Mouse (Mus musculus) limb, embryonic 14.5 days (tissue): ENCODE measurements at regions not wholly inside any gene's neighbourhood (a gene's known extent, or its start where the extent isn't known, plus 50 kb on each side); places are given as distances from the start of the nearest gene placed in this dataset.

ENCODE experiments used
- ATAC-seq: fragments of 200-750 bp; cut with Nextera tagmentation; 2 replicates; pipeline ENCODE4 v1.8.0; 2017; ENCODE audit warnings: low read depth, moderate number of reproducible peaks, moderate TSS enrichment; ENCODE audit not compliant: low FRiP score
- DNase-seq: peaks from one replicate; pipeline ENCODE4 v3.0.0-alpha.2; 2015; ENCODE audit warnings: low spot score
- H3K27ac ChIP-seq: fragments of 300-500 bp; sonication (generic); replicated peaks from 2 replicates; pipeline ENCODE4 v1.5.1; 2014; ENCODE audit warnings: low read depth, mild to moderate bottlenecking, low read length, moderate library complexity, mixed read lengths
- H3K27me3 ChIP-seq: fragments of 300-500 bp; sonication (generic); 2 replicates; pipeline ENCODE4 v1.6.1; 2014; ENCODE audit warnings: low read length, mixed read lengths; ENCODE audit not compliant: control insufficient read depth, insufficient read depth
- H3K36me3 ChIP-seq: fragments of 300-500 bp; sonication (generic); 2 replicates; pipeline ENCODE4 v1.6.1; 2014; ENCODE audit warnings: mild to moderate bottlenecking, low read length, moderate library complexity, mixed read lengths; ENCODE audit not compliant: control insufficient read depth, insufficient read depth
- H3K4me1 ChIP-seq: fragments of 300-500 bp; sonication (generic); 2 replicates; pipeline ENCODE4 v1.6.1; 2014; ENCODE audit warnings: antibody characterized with exemption, low read length, mixed read lengths; ENCODE audit not compliant: control insufficient read depth, insufficient read depth
- H3K4me2 ChIP-seq: fragments of 300-500 bp; sonication (generic); replicated peaks from 2 replicates; pipeline ENCODE4 v1.6.1; 2014; ENCODE audit warnings: low read depth, mild to moderate bottlenecking, low read length, moderate library complexity; ENCODE audit not compliant: severe bottlenecking
- H3K4me3 ChIP-seq: fragments of 300-500 bp; sonication (generic); replicated peaks from 2 replicates; pipeline ENCODE4 v1.5.1; 2014; ENCODE audit warnings: low read length
- H3K9ac ChIP-seq: fragments of 300-500 bp; sonication (generic); 2 replicates; pipeline ENCODE4 v1.6.1; 2014; ENCODE audit warnings: mild to moderate bottlenecking, low read depth, low read length, moderate library complexity; ENCODE audit not compliant: severe bottlenecking
- H3K9me3 ChIP-seq: fragments of 300-500 bp; sonication (generic); 2 replicates; pipeline ENCODE4 v1.6.1; 2016; ENCODE audit warnings: low read length; ENCODE audit not compliant: control insufficient read depth
- POLR2A ChIP-seq: fragments of 200-500 bp; IDR thresholded peaks from 2 replicates; pipeline ENCODE4 v1.8.0; 2012; ENCODE audit warnings: inconsistent platforms, mild to moderate bottlenecking, moderate library complexity, borderline replicate concordance; ENCODE audit not compliant: insufficient read depth, insufficient read length; ENCODE audit errors: extremely low read depth
- WGBS: fragments of 180-500 bp; shearing (Covaris S2); extraction: QIAGEN DNeasy Blood & Tissue Kit; methylation state at CpG from one replicate; pipeline ENCODE4 v1.1.7; 2014; 5-methylcytosine and 5-hydroxymethylcytosine counted together

- H3K4me1 ChIP-seq: no peaks in the 10 kb centered on the region
- no peak overlapping the region for H3K27ac ChIP-seq
- no peak overlapping the region for H3K4me2 ChIP-seq
- no peak overlapping the region for H3K4me3 ChIP-seq
- no peak; the same call in 1 of the 2 replicates for ATAC-seq
- no peak for TF ChIP-seq POLR2A
- no peaks in the 10 kb centered on the region for H3K9me3 ChIP-seq
- no peak overlapping the region for H3K9ac ChIP-seq
- H3K27me3 ChIP-seq: no peaks in the 10 kb centered on the region
- peak; percentile 74 for DNase-seq
- no peaks in the 10 kb centered on the region for H3K36me3 ChIP-seq
- WGBS: 35% methylated on average over 7 of the region's 7 CpGs
Observed at GRCm38 (mm10) chr6:49919089-49919812, 96.7 kb downstream of the Npy start.

GRCm38 (mm10) chr6:49919813-49920170 is 97.3 kb downstream of the Npy start:
- no peak for ATAC-seq

GRCm38 (mm10) chr6:49924296-49924695 is 101.8 kb downstream of the Npy start:
- Histone ChIP-seq H3K9me3 (no peaks in the 10 kb centered on the region), H3K27me3 (no peaks in the 10 kb centered on the region), H3K4me2 (no peak overlapping the region), H3K4me3 (no peak overlapping the region), H3K27ac (no peak overlapping the region), H3K4me1 (no peaks in the 10 kb centered on the region), H3K9ac (no peak overlapping the region), H3K36me3 (no peaks in the 10 kb centered on the region)
- no peak for ATAC-seq
- DNase-seq: no peak
- WGBS: 70% methylated on average over 5 of the region's 5 CpGs
- TF ChIP-seq POLR2A: no peak

More at GRCm38 (mm10) chr6:49919813-49920170, 97.3 kb downstream of the Npy start:
- no peak overlapping the region for H3K4me3 ChIP-seq
- TF ChIP-seq POLR2A: no peak
- H3K4me1 ChIP-seq: no peaks in the 10 kb centered on the region
- WGBS: 73% methylated on average over 1 of the region's 1 CpGs
- H3K9ac ChIP-seq: no peak overlapping the region
- no peaks in the 10 kb centered on the region for H3K27me3 ChIP-seq
- H3K9me3 ChIP-seq: no peaks in the 10 kb centered on the region
- H3K4me2 ChIP-seq: no peak overlapping the region
- H3K36me3 ChIP-seq: no peaks in the 10 kb centered on the region
- no peak overlapping the region for H3K27ac ChIP-seq
- no peak for DNase-seq

GRCm38 (mm10) chr6:49928075-49928474 is 105.6 kb downstream of the Npy start:
- H3K27me3 ChIP-seq: no peaks in the 10 kb centered on the region
- H3K36me3 ChIP-seq: no peaks in the 10 kb centered on the region
- no peak overlapping the region for H3K27ac ChIP-seq
- no peak for ATAC-seq
- H3K4me1 ChIP-seq: 0 out of 2 replicates have a peak, but pooled peaks cover 3% of the 10 kb centered on the region
- H3K4me2 ChIP-seq: no peak overlapping the region
- DNase-seq: no peak
- no peak for TF ChIP-seq POLR2A
- H3K9ac ChIP-seq: no peak overlapping the region
- WGBS: 75% methylated on average over 4 of the region's 4 CpGs
- H3K4me3 ChIP-seq: no peak overlapping the region
- no peaks in the 10 kb centered on the region for H3K9me3 ChIP-seq

- Histone ChIP-seq H3K4me3 (no peak overlapping the region), H3K9me3 (no peaks in the 10 kb centered on the region), H3K4me1 (0 out of 2 replicates have a peak, but pooled peaks cover 3% of the 10 kb centered on the region), H3K4me2 (no peak overlapping the region), H3K36me3 (no peaks in the 10 kb centered on the region), H3K27ac (no peak overlapping the region), H3K27me3 (no peaks in the 10 kb centered on the region), H3K9ac (no peak overlapping the region)
- TF ChIP-seq POLR2A: no peak
- peak; percentile 65 for ATAC-seq
- DNase-seq: peak; percentile 73
- 27% methylated on average over 4 of the region's 4 CpGs for WGBS
Observed at GRCm38 (mm10) chr6:49930104-49930503, 107.6 kb downstream of the Npy start.
